Mouse (Mus musculus): ENCODE measurements around the gene Fzr1.

Fzr1 gene

DNA sequence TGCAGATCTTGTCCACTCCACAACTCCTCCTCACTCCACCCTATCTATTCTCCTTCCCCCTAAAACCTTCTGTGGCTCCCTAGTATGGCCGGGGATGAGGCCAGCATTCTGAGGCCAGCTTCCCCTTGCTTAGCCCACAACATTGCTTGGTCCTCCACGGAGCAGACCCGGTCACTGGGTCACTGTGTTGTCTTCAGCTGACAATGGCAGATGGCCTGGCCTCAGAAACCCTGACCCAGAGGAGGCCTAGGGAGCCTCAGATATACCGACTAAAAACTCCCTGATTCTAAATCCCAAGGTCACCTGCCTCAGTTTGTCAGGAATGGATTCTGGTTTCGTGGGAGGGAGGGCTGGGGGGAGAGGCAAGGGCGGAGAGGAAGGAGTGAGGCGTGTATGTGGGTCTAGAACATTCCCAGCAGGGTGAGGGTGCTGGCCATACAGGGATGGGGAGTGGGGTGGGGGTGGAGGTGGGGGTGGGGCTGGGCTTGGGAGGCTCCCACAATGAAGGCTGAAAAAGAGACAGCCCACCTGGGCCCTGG, 24.0 kb upstream of the Fzr1 start:
- no peak for DNase-seq (ENCODE audit: low read depth, low spot score)

DNA sequence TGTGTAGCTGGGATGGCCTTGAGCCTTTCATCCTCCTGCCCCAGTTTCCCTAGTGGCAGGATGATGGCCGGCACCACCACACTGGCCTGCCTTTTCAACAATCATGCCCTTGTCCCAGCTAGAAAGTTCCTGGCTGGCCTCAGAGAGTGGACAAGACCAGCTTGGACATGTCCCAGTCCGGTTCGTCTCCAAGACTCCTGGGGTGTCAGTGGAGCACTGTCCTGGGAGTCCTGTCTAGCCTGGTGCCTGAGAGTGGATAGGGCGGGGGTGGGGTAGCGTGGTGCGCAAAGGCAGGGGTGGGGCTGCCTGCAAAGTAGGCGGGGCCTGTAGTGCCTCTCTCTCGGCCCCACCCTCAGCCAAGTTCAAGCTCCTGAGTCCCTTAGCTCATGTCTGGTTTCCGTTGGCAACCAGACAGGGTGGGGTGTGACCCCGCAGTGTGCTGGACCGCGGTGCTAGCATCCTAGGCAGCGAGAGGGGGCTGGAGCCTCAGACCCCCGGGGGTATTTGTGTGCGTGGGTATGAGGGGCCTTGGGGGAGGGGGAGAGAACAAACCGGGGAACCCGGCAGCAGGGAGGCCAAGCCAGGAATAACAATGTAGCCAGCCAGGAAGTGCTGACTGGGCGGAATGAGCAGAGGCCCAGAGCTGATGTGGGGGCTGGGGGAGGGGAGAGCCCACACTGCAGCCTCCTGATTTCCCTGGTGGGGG, 23.4 kb upstream of the Fzr1 start:
- no peak for DNase-seq (ENCODE audit: low read depth, low spot score)

DNA sequence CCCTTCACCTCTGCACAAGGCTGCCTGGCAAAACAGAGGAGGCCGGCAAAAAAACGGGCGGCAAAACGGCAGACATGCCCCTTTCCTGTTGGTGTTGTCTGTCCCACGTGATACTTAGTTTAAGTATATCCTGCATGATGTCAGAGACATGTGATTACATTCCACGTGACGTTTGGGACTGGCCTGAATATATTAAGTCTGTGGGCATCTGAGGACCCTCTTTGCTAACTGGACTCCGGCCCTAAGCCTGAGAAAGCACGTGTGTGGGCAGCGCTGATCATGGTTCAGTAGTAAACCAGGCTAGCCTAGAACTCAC, 22.8 kb upstream of the Fzr1 start:
- no peak for DNase-seq (ENCODE audit: low read depth, low spot score)

DNA sequence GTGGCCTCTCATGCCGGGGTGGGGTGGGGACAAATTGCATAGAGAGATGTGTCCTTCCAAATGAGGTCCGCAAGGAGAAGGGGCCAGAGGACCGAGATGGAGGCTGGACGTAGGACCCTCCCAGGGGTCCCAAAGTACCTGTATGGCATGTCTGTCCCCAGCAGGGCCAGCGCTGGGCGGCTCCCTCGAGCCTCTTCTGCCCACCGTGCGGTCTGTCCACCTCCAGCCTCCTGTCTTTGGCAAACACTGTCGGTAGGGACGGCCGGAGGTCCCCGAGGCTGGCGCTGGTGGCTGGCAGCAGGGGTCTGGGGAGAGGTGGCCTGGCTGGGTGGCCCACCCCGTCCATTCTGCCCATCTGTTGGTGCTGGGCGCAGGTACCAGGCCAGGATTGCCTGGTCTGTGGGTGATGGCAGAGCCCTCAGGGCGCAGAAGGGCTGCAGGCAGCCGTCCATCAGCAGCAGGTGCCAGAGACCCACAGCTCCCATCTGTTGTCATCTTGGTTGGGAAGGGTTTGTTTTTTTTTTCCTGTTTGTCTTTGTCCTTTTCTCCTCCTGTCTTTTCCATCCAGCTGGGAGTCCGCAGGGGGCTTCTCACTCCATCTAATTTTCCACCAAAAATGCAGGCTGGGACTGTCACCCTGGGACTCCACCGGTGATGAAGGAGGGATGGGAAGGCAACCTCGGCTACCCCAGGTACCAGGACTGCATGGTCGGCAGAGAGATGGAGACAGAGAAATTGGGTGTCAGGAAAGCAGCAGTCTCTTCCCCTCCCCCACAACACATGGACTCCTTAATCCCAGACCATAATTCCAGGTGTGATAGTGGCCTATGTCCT, 22.3 kb upstream of the Fzr1 start:
- DNase-seq (ENCODE audit: low read depth, low spot score): no peak

DNA sequence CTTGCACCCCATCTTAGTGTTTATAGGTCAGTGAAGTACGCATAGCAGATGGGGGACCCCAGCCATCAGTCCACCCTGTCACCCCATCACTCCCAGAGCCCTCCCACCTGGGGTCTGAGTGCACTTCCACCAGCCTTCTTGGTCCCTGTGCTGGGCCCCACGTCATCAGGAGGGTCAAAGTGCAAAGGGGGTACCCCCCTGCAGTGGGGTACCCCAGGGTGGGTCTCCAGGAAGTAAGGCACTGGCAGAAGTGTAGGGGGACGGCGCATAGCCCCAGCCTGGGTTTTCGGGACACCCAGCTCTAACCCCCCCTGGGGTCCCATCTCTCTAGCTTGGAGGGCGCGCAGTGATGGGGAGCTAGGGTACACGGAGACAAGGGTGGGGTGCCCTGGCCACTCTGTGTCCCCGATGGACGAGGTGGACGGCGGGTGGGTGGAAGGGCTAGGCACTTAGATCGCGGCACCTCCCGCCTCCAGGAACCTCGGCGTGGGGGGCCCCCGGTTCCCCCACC, 21.5 kb upstream of the Fzr1 start:
- no peak for DNase-seq (ENCODE audit: low read depth, low spot score)

DNA sequence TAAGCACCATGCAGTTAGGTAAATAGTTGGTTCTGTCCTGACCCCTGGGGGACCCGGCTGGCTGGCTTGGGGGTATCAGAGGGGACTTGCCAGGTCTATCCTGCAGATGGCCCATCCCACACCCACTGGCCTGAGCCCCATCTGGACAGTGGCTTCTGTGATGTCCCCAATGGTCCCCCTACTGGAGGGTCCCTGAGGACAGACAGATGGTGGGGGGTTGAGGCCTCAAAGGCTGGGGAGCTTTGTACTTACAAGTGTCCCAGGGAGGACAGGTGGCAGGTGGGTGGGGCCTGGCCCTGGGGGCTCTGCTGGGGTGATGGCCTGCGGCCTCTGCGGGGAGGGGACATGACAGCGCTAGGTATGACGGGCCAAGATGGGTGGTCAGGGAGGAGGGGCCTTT, 21.0 kb upstream of the Fzr1 start:
- no peak for DNase-seq (ENCODE audit: low read depth, low spot score)

DNA sequence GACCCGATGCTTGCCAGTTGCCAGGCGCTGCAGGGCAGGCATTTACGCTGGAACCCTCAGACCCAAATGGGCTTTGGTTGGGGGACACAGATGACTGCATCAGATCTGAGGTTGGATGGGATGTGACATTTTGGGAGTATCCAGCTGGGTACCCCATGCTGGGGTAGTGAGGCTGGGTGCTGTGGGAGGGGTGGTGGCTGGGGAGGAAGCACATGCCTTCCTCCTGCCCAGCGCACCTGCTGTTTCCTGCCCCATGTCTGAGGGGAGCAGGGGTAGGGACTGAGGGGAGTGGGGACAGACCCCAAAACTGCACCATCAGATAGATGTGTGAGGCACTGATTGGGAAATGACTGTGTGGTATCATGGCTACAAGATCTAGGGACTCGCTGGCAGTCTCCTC, 18.4 kb upstream of the Fzr1 start:
- DNase-seq (ENCODE audit: low read depth, low spot score): no peak

DNA sequence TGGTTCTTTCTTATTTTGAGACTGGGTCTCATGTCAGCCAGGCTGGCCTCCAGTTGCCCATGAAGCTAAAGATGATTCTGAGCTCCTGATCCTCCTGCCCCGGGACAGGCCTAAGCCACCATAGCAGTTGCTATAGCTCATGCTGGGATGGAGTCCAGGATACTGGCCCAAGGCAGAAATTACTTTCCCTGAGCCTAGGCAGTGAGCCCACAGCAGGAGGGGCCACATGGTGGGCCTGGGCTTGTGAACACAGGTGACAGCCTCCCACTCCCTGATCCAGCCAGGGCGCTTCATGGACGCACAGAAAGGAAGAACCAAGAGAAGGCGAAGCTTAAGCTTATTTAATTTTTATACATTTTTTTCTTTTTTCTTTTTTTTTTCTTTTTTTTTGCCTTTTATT, 17.5 kb upstream of the Fzr1 start:
- no peak for DNase-seq (ENCODE audit: low read depth, low spot score)

DNA sequence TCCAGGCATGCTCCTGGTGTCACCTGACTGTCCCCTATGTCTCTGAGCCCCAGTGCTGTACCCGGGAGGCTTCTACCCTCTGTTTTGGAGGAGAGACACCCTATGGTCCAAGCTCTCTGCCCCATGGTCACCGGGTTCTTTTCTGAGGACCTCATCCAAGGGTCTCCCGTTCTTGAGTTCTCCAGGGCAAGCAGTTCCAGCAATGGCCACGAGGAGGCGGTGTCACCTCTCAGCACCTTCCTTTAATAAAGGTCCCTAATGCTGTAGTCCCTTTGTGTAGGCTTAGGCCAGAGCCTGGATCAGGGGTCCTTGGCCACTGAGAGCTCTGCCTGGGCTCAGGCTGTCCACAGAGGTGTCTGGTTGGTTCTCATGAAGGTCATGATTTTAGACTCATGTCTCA, 16.8 kb upstream of the Fzr1 start:
- peak; percentile 67 for DNase-seq (ENCODE audit: low read depth, low spot score)

DNA sequence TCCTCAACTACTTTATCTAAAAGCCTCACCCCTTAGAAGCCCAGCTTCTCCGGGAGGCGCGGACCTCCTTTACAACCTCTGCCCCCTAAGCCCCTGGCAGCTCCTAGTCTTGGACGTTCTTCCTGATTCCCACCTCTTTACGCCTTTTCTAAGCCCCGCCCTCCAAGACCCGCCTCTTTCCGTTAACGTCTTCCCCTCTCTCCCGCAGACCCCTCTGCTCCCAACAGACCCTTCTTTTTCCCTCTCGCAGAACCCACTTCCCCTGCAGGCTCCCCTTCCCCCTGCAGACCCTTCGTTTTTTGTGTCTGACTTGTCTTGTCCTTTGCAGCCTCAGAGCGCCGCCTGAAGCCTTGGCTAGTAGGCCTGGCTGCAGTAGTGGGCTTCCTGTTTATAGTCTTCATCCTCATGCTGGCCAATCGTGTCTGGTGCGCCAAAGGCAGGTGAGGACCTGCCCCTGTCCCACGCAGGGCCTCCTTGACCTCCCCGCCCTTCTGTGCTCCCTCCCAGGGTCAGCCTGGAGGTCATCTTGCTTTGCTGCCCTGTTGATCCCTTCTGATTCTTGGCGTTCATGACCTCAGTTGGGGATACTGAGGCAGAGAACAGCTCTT, 15.2 kb upstream of the Fzr1 start:
- no peak for DNase-seq (ENCODE audit: low read depth, low spot score)

DNA sequence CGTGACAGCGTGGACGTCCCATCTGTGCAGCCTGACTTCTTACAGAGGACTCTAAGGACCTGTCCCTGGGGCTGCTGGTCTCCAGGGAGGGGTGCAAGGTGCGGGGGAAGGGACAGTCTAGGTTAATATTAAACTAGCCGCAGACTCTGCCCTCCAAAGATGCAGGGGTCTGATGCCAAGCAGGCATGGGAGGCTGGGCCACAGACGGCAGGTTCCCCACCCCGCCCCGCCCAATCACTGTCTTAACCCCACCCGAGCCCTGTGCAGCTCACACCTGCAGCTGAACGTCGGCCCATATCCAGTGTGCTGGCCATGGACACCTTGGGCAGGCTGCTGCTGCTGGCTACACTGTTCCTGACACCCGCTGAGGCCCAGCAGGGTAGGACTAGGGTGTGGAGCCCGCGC, 14.5 kb upstream of the Fzr1 start, which contains the start of gene Smim24:
Smim24 (plus strand) TSS at position 271 of the 405 bp plus-strand sequence.
- no peak for DNase-seq (ENCODE audit: low read depth, low spot score)

DNA sequence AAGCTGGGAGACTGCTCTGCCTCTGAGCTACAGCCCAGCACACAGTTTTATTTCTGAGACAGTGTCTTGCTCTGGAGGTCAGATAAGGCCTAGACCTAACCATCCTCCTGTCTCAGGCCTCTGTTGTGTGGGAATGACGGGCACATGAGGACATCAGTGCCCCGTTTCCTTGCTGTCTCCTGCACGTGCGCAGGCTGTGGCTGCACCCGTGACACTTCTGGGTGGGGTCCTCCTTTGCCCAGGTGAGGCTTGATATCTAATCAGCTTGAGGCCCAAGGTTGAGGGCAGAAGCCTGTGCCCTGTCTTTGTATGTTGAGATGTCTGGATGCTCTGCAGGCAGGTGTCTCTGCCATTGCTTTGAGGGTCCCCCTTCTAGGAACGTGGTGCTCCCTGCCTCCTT, 14.0 kb upstream of the Fzr1 start:
- no peak for DNase-seq (ENCODE audit: low read depth, low spot score)

DNA sequence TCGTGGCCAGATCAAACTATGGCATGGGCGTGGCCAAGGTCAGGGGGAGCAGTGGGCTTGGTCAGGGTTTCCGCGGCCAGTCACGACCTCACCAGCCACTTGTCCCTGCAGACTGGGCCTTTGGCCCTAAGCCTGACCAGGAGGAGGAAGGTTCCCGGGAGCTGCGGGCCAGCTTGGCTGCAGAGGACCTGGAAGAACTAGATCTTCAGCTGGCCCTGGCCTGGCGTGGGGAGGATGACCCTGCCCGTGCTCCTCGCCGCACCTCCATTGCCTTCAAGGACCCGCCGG, 12.3 kb upstream of the Fzr1 start:
- no peak for DNase-seq (ENCODE audit: low read depth, low spot score)

DNA sequence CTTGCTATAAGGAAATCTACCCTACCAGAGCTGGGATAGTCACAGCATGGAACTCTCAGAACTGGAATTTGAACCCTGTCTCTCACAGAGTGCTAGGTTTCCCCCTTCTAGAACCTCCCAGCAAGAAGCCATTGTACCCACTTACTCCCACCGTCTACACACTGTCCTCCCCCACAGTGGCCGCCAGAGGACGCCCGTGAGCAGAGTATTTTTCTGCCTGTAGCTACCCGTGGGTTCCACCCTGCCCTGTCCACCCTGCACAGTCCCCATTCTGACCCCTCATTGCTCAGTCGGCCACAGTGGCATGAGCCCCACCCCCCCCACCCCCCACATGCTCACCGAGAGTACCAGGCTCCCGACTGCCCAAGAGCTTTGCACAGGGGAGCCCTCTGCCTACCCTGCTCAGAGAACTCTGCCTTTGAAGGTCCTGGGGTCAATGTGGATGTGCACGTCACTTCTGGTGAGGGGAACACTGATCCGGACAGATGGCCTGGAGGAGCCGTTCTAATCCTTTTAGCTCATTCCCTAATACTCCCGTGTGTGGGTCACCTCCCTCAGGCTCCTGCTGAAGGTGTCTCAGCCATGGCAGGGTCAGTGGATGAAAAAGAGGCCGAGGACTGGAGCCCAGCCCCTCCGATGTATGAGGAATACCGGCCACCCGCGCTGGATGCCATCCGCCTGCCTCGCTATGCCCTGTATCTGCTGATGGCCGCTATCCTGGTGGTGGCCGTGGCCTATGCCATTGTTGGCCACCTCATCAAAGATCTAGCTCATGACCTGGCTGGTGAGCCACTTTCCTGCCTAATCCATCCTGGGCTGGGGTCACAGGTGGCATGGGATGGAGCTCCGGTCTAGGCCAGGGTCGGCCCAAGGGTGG, 11.7 kb upstream of the Fzr1 start:
- DNase-seq (ENCODE audit: low read depth, low spot score): peak; percentile 61

DNA sequence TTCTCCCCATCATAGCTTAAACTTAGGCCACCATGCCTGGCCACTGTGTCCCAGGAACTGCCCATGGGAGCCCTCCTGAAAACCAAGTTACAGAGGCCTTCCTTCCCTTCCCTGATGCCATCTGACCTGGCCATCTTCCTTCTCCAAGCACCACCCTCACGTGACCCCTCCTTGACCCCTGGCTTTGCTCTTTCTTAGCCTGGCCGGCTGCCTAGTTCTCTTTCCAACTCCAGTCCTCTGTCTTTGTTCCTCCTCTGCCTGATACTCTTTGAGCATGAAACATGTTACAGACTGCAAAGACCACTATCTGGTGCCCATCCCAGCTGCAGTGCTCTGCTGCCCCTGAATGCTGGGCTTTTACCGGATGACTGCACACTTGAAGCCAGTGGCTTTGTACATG, 11.1 kb upstream of the Fzr1 start:
- DNase-seq (ENCODE audit: low read depth, low spot score): no peak

DNA sequence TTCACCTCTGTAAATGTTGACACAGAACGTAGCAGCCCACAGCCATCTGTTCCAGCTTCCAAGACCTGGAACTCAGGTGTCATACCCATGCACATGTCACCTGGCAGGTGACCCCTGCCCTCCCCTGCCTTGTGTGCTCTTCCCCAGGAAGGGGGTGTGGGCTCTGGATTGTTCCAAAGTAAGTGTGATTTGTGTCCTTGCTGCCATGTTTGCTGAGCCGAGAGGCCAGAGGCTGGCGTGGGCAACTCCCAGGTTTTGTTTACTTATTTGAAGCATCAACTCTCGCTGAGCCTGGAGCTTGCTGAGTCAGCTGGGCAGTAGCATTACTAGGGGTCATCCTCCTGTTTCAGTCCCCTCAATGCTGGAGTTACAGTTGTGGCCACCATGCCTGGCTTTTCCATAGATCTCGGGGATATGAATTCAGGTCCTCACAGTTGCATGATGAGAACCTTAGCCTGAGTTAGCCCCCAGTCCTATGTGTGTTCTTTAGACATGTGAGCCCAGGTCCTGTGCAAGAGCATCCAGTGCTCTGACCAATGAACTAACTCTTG, 10.3 kb upstream of the Fzr1 start, which contains the start of gene Gm48552:
Gm48552 (plus strand) TSS at position 501 of the 551 bp plus-strand sequence.
- DNase-seq (ENCODE audit: low read depth, low spot score): no peak

DNA sequence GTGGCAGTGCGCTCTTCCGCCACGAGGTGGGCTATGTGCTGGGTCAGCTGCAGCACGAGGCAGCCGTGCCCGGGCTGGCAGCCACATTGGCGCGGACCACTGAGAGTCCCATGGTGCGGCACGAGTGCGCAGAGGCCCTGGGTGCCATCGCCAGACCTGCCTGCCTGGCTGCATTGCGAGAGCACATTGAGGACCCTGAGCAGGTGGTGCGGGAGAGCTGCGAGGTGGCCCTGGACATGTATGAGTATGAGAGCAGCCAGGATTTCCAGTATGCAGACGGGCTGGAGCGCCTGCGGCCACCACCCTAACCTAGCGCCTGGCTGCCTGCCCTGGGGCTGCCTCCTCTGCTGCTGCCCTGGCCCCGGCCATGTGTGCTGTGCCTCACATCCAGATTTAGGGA, 9.4 kb upstream of the Fzr1 start:
- no peak for DNase-seq (ENCODE audit: low read depth, low spot score)

DNA sequence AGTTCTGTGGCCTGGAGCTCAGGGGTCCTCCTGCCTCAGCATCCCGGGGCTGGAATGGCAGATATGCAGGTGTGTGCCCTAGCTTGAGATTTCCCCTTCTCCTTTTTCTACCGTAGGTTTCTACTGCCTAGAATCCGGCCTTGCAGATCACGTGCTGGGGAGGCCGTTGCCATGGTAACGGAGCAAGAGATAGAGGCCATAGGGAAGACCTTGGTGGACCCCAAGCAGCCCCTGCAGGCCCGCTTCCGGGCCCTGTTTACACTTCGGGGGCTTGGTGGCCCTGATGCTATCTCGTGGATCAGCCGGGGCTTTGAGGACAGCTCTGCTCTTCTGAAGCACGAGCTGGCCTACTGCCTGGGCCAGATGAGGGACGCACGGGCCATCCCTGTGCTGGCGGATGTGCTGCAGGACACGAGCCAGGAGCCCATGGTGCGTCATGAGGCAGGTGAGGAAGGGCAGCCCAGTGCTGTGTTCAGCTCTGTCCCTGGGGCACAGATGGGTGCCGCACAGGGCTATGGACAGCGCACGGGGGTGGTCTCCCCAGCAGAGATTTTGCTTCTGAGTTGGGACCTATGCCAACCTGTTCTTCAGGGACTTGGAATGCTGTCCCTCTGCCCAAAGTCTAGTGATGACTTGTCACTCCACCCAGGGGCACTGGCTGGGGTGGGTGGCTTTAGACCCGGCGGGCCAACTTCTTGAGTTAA, 7.4 kb upstream of the Fzr1 start:
- peak; percentile 36 for DNase-seq (ENCODE audit: low read depth, low spot score)

DNA sequence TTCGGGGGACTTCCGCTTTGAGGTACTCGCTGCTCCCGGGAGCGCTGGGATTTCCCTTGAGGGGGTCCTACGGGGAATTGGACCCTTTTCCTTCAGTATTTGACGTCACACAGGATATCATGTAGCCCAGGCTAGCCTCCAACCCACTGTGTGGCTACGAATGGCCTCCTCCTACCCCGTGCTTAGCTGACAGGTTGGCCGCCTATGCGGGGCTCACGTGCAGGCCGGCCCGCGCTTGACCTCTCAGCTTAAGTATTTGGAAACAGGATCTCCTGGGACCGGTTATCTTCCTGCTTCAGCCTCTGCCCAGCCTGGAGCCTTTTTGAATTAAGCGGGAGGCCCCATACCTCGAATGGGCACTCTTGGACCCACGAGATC, 6.3 kb upstream of the Fzr1 start:
- no peak for DNase-seq (ENCODE audit: low read depth, low spot score)

DNA sequence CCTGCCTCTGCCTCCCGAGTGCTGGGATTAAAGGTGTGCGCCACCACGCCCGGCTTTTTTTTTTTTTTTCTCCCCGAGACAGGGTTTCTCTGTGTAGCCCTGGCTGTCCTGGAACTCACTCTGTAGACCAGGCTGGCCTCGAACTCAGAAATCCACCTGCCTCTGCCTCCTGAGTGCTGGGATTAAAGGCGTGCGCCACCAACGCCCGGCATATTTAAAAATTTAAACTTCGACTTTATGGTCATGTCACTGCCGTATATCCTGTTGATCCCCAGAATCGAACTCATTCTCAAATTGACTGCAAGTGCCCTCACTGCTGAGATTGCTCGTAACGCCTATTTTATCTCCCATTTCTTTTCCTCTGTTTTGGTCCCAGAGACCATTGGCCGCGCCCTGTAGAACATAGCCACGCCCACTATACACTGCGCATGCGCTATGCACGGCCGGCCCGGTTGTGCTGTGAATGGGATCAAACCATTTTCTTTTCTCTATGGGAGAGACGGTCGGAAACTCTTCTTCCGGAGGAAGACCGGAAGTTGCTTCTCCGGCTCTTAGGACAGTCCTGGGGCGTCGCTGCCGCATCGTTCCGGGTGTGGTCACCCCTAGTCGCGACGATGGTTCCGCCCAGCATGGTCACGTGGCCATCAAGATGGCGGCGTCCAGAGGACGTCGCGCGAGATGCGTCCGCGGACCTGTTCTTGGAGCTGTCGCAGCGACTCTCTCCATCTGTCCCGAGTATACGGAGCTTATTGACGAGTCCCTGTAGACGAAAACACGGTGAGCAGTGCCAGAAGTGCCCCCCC, 5.7 kb upstream of the Fzr1 start, which contains the start of the genes Dohh and Gm48551:
Dohh (plus strand) TSS at position 627 of the 803 bp plus-strand sequence.
Gm48551 (plus strand) TSS at position 665 of the 803 bp plus-strand sequence.
- peak; percentile 98 for DNase-seq (ENCODE audit: low read depth, low spot score)
